Mouse (Mus musculus) liver, embryonic 11.5 days (tissue): ENCODE measurements at regions not wholly inside any gene's neighbourhood (a gene's known extent, or its start where the extent isn't known, plus 50 kb on each side); places are given as distances from the start of the nearest gene placed in this dataset.

Experiments
- ATAC-seq: fragments of 200-750 bp; cut with Nextera tagmentation; replicated peaks from 2 replicates; pipeline ENCODE4 v1.8.0; 2017; ENCODE audit warnings: moderate number of reproducible peaks, mild to moderate bottlenecking, moderate TSS enrichment, moderate library complexity; ENCODE audit not compliant: low FRiP score
- DNase-seq: peaks from one replicate; pipeline ENCODE4 v3.0.0-alpha.2; 2017; ENCODE audit warnings: low spot score
- H3K27ac ChIP-seq: fragments of 300-500 bp; sonication (generic); 2 replicates; pipeline ENCODE4 v1.5.1; 2014; ENCODE audit warnings: mild to moderate bottlenecking, low read depth, low read length, control low read depth
- H3K27me3 ChIP-seq: fragments of 300-500 bp; sonication (generic); replicated peaks from 2 replicates; pipeline ENCODE4 v1.6.1; 2014; ENCODE audit warnings: low read length, mixed read lengths; ENCODE audit not compliant: control insufficient read depth, insufficient read depth
- H3K36me3 ChIP-seq: fragments of 300-500 bp; sonication (generic); 2 replicates; pipeline ENCODE4 v1.6.1; 2014; ENCODE audit warnings: mild to moderate bottlenecking, low read length, moderate library complexity, mixed read lengths; ENCODE audit not compliant: control insufficient read depth, insufficient read depth
- H3K4me1 ChIP-seq: fragments of 300-500 bp; sonication (generic); replicated peaks from 2 replicates; pipeline ENCODE4 v1.6.1; 2014; ENCODE audit warnings: low read length, mixed read lengths; ENCODE audit not compliant: control insufficient read depth, insufficient read depth
- H3K4me2 ChIP-seq: fragments of 300-500 bp; sonication (generic); 2 replicates; pipeline ENCODE4 v1.6.1; 2014; ENCODE audit warnings: mild to moderate bottlenecking, control low read depth, moderate library complexity
- H3K4me3 ChIP-seq: fragments of 300-500 bp; sonication (generic); 2 replicates; pipeline ENCODE4 v1.5.1; 2014; ENCODE audit warnings: low read depth, low read length, control low read depth
- H3K9ac ChIP-seq: fragments of 300-500 bp; sonication (generic); 2 replicates; pipeline ENCODE4 v1.6.1; 2014; ENCODE audit warnings: low read depth, low read length, control low read depth
- H3K9me3 ChIP-seq: fragments of 300-500 bp; sonication (generic); 2 replicates; pipeline ENCODE4 v1.6.1; 2016; ENCODE audit warnings: low read length, inconsistent platforms, mixed read lengths; ENCODE audit not compliant: control insufficient read depth
- WGBS: fragments of 180-500 bp; shearing (Covaris S2); extraction: QIAGEN DNeasy Blood & Tissue Kit; methylation state at CpG from one replicate; pipeline ENCODE4 v1.1.7; 2014; 5-methylcytosine and 5-hydroxymethylcytosine counted together

GRCm38 (mm10) chr12:106852736-106853135, 635.7 kb upstream of the 3110018I06Rik start:
- Histone ChIP-seq H3K4me1 (no peaks in the 10 kb centered on the region), H3K27ac (no peak overlapping the region), H3K4me3 (no peak overlapping the region), H3K36me3 (no peaks in the 10 kb centered on the region), H3K4me2 (no peak overlapping the region), H3K27me3 (no peaks in the 10 kb centered on the region), H3K9me3 (no peaks in the 10 kb centered on the region), H3K9ac (no peak overlapping the region)
- ATAC-seq = no peak
- DNase-seq = no peak
- 84% methylated on average over 8 of the region's 8 CpGs for WGBS

- Histone ChIP-seq H3K4me3 (no peak overlapping the region), H3K9ac (no peak overlapping the region), H3K4me1 (no peaks in the 10 kb centered on the region), H3K36me3 (no peaks in the 10 kb centered on the region), H3K9me3 (no peaks in the 10 kb centered on the region), H3K4me2 (no peak overlapping the region), H3K27me3 (no peaks in the 10 kb centered on the region), H3K27ac (no peak overlapping the region)
- ATAC-seq (no peak), DNase-seq (no peak)
- WGBS = 55% methylated on average over 11 of the region's 11 CpGs
Observed at GRCm38 (mm10) chr12:106853711-106854240, 634.7 kb upstream of the 3110018I06Rik start.

GRCm38 (mm10) chr12:106855520-106855919, 632.9 kb upstream of the 3110018I06Rik start:
- Histone ChIP-seq H3K4me3 (no peak overlapping the region), H3K27ac (no peak overlapping the region), H3K4me2 (no peak overlapping the region), H3K4me1 (no peaks in the 10 kb centered on the region), H3K27me3 (no peaks in the 10 kb centered on the region), H3K36me3 (no peaks in the 10 kb centered on the region), H3K9ac (no peak overlapping the region), H3K9me3 (no peaks in the 10 kb centered on the region)
- no peak for ATAC-seq
- no peak for DNase-seq
- WGBS = 72% methylated on average over 2 of the region's 2 CpGs

- WGBS = 90% methylated on average over 5 of the region's 5 CpGs
- no peak for ATAC-seq
- H3K9me3 ChIP-seq = no peaks in the 10 kb centered on the region
Observed at GRCm38 (mm10) chr12:106861638-106862037, 626.8 kb upstream of the 3110018I06Rik start.

GRCm38 (mm10) chr12:106864076-106864475, 624.4 kb upstream of the 3110018I06Rik start:
- H3K4me3 ChIP-seq = no peak overlapping the region
- DNase-seq = no peak
- no peaks in the 10 kb centered on the region for H3K4me1 ChIP-seq
- WGBS = 87% methylated on average over 8 of the region's 8 CpGs
- no peaks in the 10 kb centered on the region for H3K27me3 ChIP-seq
- H3K9ac ChIP-seq = no peak overlapping the region
- no peak for ATAC-seq
- H3K27ac ChIP-seq = no peak overlapping the region
- no peaks in the 10 kb centered on the region for H3K9me3 ChIP-seq
- H3K4me2 ChIP-seq = no peak overlapping the region
- H3K36me3 ChIP-seq = no peaks in the 10 kb centered on the region

More at GRCm38 (mm10) chr12:106861638-106862037, 626.8 kb upstream of the 3110018I06Rik start:
- Histone ChIP-seq H3K4me1 (no peaks in the 10 kb centered on the region), H3K27me3 (no peaks in the 10 kb centered on the region), H3K4me3 (no peak overlapping the region), H3K36me3 (no peaks in the 10 kb centered on the region), H3K4me2 (no peak overlapping the region), H3K27ac (no peak overlapping the region), H3K9ac (no peak overlapping the region)
- DNase-seq = no peak

- DNase-seq (no peak), ATAC-seq (no peak)
- Histone ChIP-seq H3K9ac (no peak overlapping the region), H3K4me2 (no peak overlapping the region), H3K36me3 (no peaks in the 10 kb centered on the region), H3K27me3 (no peaks in the 10 kb centered on the region), H3K4me3 (no peak overlapping the region), H3K27ac (no peak overlapping the region), H3K9me3 (no peaks in the 10 kb centered on the region), H3K4me1 (no peaks in the 10 kb centered on the region)
- WGBS = 76% methylated on average over 6 of the region's 6 CpGs
Observed at GRCm38 (mm10) chr12:106868036-106868435, 620.4 kb upstream of the 3110018I06Rik start.

- H3K36me3 ChIP-seq = no peaks in the 10 kb centered on the region
- H3K9ac ChIP-seq = no peak overlapping the region
- H3K4me2 ChIP-seq = no peak overlapping the region
- no peaks in the 10 kb centered on the region for H3K4me1 ChIP-seq
- 71% methylated on average over 11 of the region's 11 CpGs for WGBS
- H3K4me3 ChIP-seq = no peak overlapping the region
- H3K27me3 ChIP-seq = no peaks in the 10 kb centered on the region
- no peaks in the 10 kb centered on the region for H3K9me3 ChIP-seq
- DNase-seq (no peak), ATAC-seq (no peak)
- H3K27ac ChIP-seq = no peak overlapping the region
Observed at GRCm38 (mm10) chr12:106871481-106871880, 617.0 kb upstream of the 3110018I06Rik start.

- Histone ChIP-seq H3K27me3 (no peaks in the 10 kb centered on the region), H3K4me3 (no peak overlapping the region), H3K4me1 (no peaks in the 10 kb centered on the region), H3K9me3 (no peaks in the 10 kb centered on the region), H3K36me3 (no peaks in the 10 kb centered on the region), H3K27ac (no peak overlapping the region), H3K9ac (no peak overlapping the region), H3K4me2 (no peak overlapping the region)
- DNase-seq = no peak
- WGBS = 83% methylated on average over 11 of the region's 11 CpGs
- ATAC-seq = no peak
Observed at GRCm38 (mm10) chr12:106872966-106873730, 615.3 kb upstream of the 3110018I06Rik start.

GRCm38 (mm10) chr12:106890319-106890718, 598.1 kb upstream of the 3110018I06Rik start:
- H3K4me3 ChIP-seq = no peak overlapping the region
- no peaks in the 10 kb centered on the region for H3K9me3 ChIP-seq
- no peaks in the 10 kb centered on the region for H3K4me1 ChIP-seq
- H3K27ac ChIP-seq = no peak overlapping the region
- DNase-seq = no peak
- H3K9ac ChIP-seq = no peak overlapping the region
- no peak for ATAC-seq
- H3K36me3 ChIP-seq = no peaks in the 10 kb centered on the region
- H3K27me3 ChIP-seq = no peaks in the 10 kb centered on the region
- H3K4me2 ChIP-seq = no peak overlapping the region
- WGBS = 76% methylated on average over 6 of the region's 6 CpGs
